Mouse (Mus musculus) heart, embryonic 10.5 days (tissue): Measurements from ENCODE around the gene Ern2. TPM values are rescaled to one million over a fixed set of nuclear protein-coding genes. Genes with fewer than 3 reads are reported as not detected.

Experiments used
- DNase-seq: peaks from one replicate; pipeline ENCODE4 v3.0.0-alpha.2; 2017; ENCODE audit warnings: low spot score
- H3K27ac ChIP-seq: fragments of 300-500 bp; sonication (generic); 2 replicates; pipeline ENCODE4 v1.5.1; 2016; ENCODE audit warnings: mild to moderate bottlenecking
- H3K27me3 ChIP-seq: fragments of 300-500 bp; sonication (generic); 2 replicates; pipeline ENCODE4 v1.6.1; 2016; ENCODE audit warnings: mild to moderate bottlenecking; ENCODE audit not compliant: poor library complexity, insufficient read depth, severe bottlenecking
- H3K36me3 ChIP-seq: fragments of 300-500 bp; sonication (generic); 2 replicates; pipeline ENCODE4 v1.6.1; 2016; ENCODE audit warnings: mild to moderate bottlenecking, moderate library complexity
- H3K4me1 ChIP-seq: fragments of 300-500 bp; sonication (generic); 2 replicates; pipeline ENCODE4 v1.6.1; 2016; ENCODE audit warnings: mild to moderate bottlenecking
- H3K4me3 ChIP-seq: fragments of 300-500 bp; sonication (generic); 2 replicates; pipeline ENCODE4 v1.5.1; 2016; ENCODE audit warnings: mild to moderate bottlenecking, moderate library complexity
- H3K9me3 ChIP-seq: fragments of 300-500 bp; sonication (generic); 2 replicates; pipeline ENCODE4 v1.6.1; 2016; ENCODE audit warnings: mild to moderate bottlenecking, moderate library complexity
- WGBS: fragments of 180-500 bp; shearing (Covaris S2); methylation state at CpG from one replicate; pipeline ENCODE4 v1.1.7; 2016; 5-methylcytosine and 5-hydroxymethylcytosine counted together
- polyA plus RNA-seq: library from polyadenylated mRNA; unstranded; fragments of >200 nt; fragmentation: Nextera tagmentation; extraction: Ambion mirVana; gene quantifications from 2 replicates; pipeline ENCODE4 v1.2.1, GENCODE M21; 2016

Ern2 gene
- polyA plus RNA-seq: not detected in 2 replicates

- H3K4me1 ChIP-seq: peaks cover 7% of the 10 kb centered on the region; the same call in 1 of the 2 replicates
- H3K27me3 ChIP-seq: peaks cover 7% of the 10 kb centered on the region; the same call in 1 of the 2 replicates
- 15% methylated on average over 17 of the region's 17 CpGs for WGBS
- DNase-seq: no peak
- no peak within 1 kb of the TSS for H3K27ac ChIP-seq
- peak within 1 kb of the TSS; percentile 15; the same call in 1 of the 2 replicates for H3K4me3 ChIP-seq
- H3K9me3 ChIP-seq: no peaks in the 10 kb centered on the region
- no peaks in the 10 kb centered on the region for H3K36me3 ChIP-seq
Observed at GRCm38 (mm10) chr7:122186043-122186442, at the start of gene Ern2. Ern2 (minus strand) TSS chr7:122186207.

GRCm38 (mm10) chr7:122230866-122231265 is 44.9 kb upstream of the Ern2 start:
- H3K4me3 ChIP-seq: no peak overlapping the region
- H3K4me1 ChIP-seq: no peaks in the 10 kb centered on the region
- 81% methylated on average over 4 of the region's 4 CpGs for WGBS
- DNase-seq: no peak
- H3K36me3 ChIP-seq: no peaks in the 10 kb centered on the region
- 0 out of 2 replicates have a peak, but pooled peaks cover 4% of the 10 kb centered on the region for H3K27me3 ChIP-seq
- H3K9me3 ChIP-seq: no peaks in the 10 kb centered on the region
- no peak overlapping the region for H3K27ac ChIP-seq

- H3K4me3 ChIP-seq: no peak overlapping the region
- no peaks in the 10 kb centered on the region for H3K4me1 ChIP-seq
- 67% methylated on average over 4 of the region's 4 CpGs for WGBS
- H3K36me3 ChIP-seq: no peaks in the 10 kb centered on the region
- no peak for DNase-seq
- 0 out of 2 replicates have a peak, but pooled peaks cover 4% of the 10 kb centered on the region for H3K27me3 ChIP-seq
- no peaks in the 10 kb centered on the region for H3K9me3 ChIP-seq
- no peak overlapping the region for H3K27ac ChIP-seq
Observed at GRCm38 (mm10) chr7:122229916-122230315, 43.9 kb upstream of the Ern2 start.

GRCm38 (mm10) chr7:122229306-122229705 is 43.3 kb upstream of the Ern2 start:
- 55% methylated on average over 3 of the region's 3 CpGs for WGBS

GRCm38 (mm10) chr7:122226744-122227143 is 40.7 kb upstream of the Ern2 start:
- H3K27ac ChIP-seq: no peak overlapping the region
- no peaks in the 10 kb centered on the region for H3K4me1 ChIP-seq
- no peaks in the 10 kb centered on the region for H3K9me3 ChIP-seq
- H3K27me3 ChIP-seq: 0 out of 2 replicates have a peak, but pooled peaks cover 4% of the 10 kb centered on the region
- H3K4me3 ChIP-seq: no peak overlapping the region
- no peaks in the 10 kb centered on the region for H3K36me3 ChIP-seq
- no peak for DNase-seq
- WGBS: 82% methylated on average over 4 of the region's 4 CpGs

More at GRCm38 (mm10) chr7:122229306-122229705, 43.3 kb upstream of the Ern2 start:
- no peaks in the 10 kb centered on the region for H3K9me3 ChIP-seq
- no peak for DNase-seq
- no peaks in the 10 kb centered on the region for H3K36me3 ChIP-seq
- H3K27me3 ChIP-seq: 0 out of 2 replicates have a peak, but pooled peaks cover 4% of the 10 kb centered on the region
- no peak overlapping the region for H3K4me3 ChIP-seq
- no peak overlapping the region for H3K27ac ChIP-seq
- H3K4me1 ChIP-seq: no peaks in the 10 kb centered on the region

- no peaks in the 10 kb centered on the region for H3K36me3 ChIP-seq
- no peak for DNase-seq
- H3K4me1 ChIP-seq: no peaks in the 10 kb centered on the region
- H3K27ac ChIP-seq: no peak overlapping the region
- H3K9me3 ChIP-seq: no peaks in the 10 kb centered on the region
- H3K27me3 ChIP-seq: 0 out of 2 replicates have a peak, but pooled peaks cover 1% of the 10 kb centered on the region
- 59% methylated on average over 7 of the region's 7 CpGs for WGBS
- H3K4me3 ChIP-seq: no peak overlapping the region
Observed at GRCm38 (mm10) chr7:122226020-122226742, 40.2 kb upstream of the Ern2 start.

- Histone ChIP-seq H3K4me1 (peaks cover 13% of the 10 kb centered on the region), H3K27me3 (peaks cover 21% of the 10 kb centered on the region), H3K27ac (peak within 1 kb of the TSS; percentile 36), H3K9me3 (peaks cover 3% of the 10 kb centered on the region), H3K36me3 (no peaks in the 10 kb centered on the region), H3K4me3 (peak within 1 kb of the TSS; percentile 42)
- DNase-seq: no peak
- 21% methylated on average over 20 of the region's 20 CpGs for WGBS
Observed at GRCm38 (mm10) chr7:122219315-122219801, 33.4 kb upstream of the Ern2 start, which contains the start of gene Chp2. Chp2 (plus strand) TSS chr7:122219496.

- Histone ChIP-seq H3K4me3 (no peak overlapping the region), H3K36me3 (no peaks in the 10 kb centered on the region), H3K27ac (no peak overlapping the region), H3K9me3 (no peaks in the 10 kb centered on the region), H3K4me1 (no peaks in the 10 kb centered on the region), H3K27me3 (no peaks in the 10 kb centered on the region)
- DNase-seq: no peak
- WGBS: 58% methylated on average over 7 of the region's 7 CpGs
Observed at GRCm38 (mm10) chr7:122208276-122209021, 22.4 kb upstream of the Ern2 start.

GRCm38 (mm10) chr7:122206121-122206520 is 20.1 kb upstream of the Ern2 start:
- Histone ChIP-seq H3K27me3 (no peaks in the 10 kb centered on the region), H3K4me3 (no peak overlapping the region), H3K4me1 (no peaks in the 10 kb centered on the region), H3K36me3 (no peaks in the 10 kb centered on the region), H3K27ac (no peak overlapping the region), H3K9me3 (no peaks in the 10 kb centered on the region)
- no peak for DNase-seq
- WGBS: 82% methylated on average over 2 of the region's 2 CpGs

- WGBS: 49% methylated on average over 2 of the region's 2 CpGs
- no peaks in the 10 kb centered on the region for H3K9me3 ChIP-seq
- H3K27me3 ChIP-seq: no peaks in the 10 kb centered on the region
- no peak for DNase-seq
- H3K36me3 ChIP-seq: no peaks in the 10 kb centered on the region
- no peak overlapping the region for H3K4me3 ChIP-seq
- H3K4me1 ChIP-seq: no peaks in the 10 kb centered on the region
- H3K27ac ChIP-seq: no peak overlapping the region
Observed at GRCm38 (mm10) chr7:122203936-122204335, 17.9 kb upstream of the Ern2 start.

- WGBS: 29% methylated on average over 5 of the region's 5 CpGs
- DNase-seq: no peak
Observed at GRCm38 (mm10) chr7:122199296-122199695, 13.3 kb upstream of the Ern2 start.

GRCm38 (mm10) chr7:122197306-122197705 is 11.3 kb upstream of the Ern2 start:
- Histone ChIP-seq H3K27ac (no peak overlapping the region), H3K36me3 (no peaks in the 10 kb centered on the region), H3K4me1 (no peaks in the 10 kb centered on the region), H3K9me3 (no peaks in the 10 kb centered on the region), H3K27me3 (no peaks in the 10 kb centered on the region), H3K4me3 (no peak overlapping the region)
- DNase-seq: no peak
- WGBS: 25% methylated on average over 4 of the region's 4 CpGs

More at GRCm38 (mm10) chr7:122199296-122199695, 13.3 kb upstream of the Ern2 start:
- no peak overlapping the region for H3K27ac ChIP-seq
- no peaks in the 10 kb centered on the region for H3K9me3 ChIP-seq
- H3K4me1 ChIP-seq: no peaks in the 10 kb centered on the region
- no peaks in the 10 kb centered on the region for H3K36me3 ChIP-seq
- H3K4me3 ChIP-seq: no peak overlapping the region
- no peaks in the 10 kb centered on the region for H3K27me3 ChIP-seq

- no peaks in the 10 kb centered on the region for H3K27me3 ChIP-seq
- WGBS: 82% methylated on average over 9 of the region's 9 CpGs
- DNase-seq: no peak
- H3K9me3 ChIP-seq: no peaks in the 10 kb centered on the region
- H3K4me3 ChIP-seq: no peak overlapping the region
- no peak overlapping the region for H3K27ac ChIP-seq
- no peaks in the 10 kb centered on the region for H3K4me1 ChIP-seq
- no peaks in the 10 kb centered on the region for H3K36me3 ChIP-seq
Observed at GRCm38 (mm10) chr7:122196771-122197170, 10.8 kb upstream of the Ern2 start.
